Mouse (Mus musculus) thymus, postnatal 25 days (tissue): ENCODE measurements around the gene Mab21l2.

Experiments used
- DNase-seq: peaks from one replicate; pipeline ENCODE4 v3.0.0; 2022

Mab21l2 gene

GRCm38 (mm10) chr3:86548091-86549015, at the start of gene Mab21l2:
Gene Mab21l2 (minus strand): TSS chr3:86548629.
- peak; percentile 19 for DNase-seq

GRCm38 (mm10) chr3:86575312-86575711, 26.9 kb upstream of the Mab21l2 start:
- DNase-seq, result no peak

GRCm38 (mm10) chr3:86572519-86573244, 24.3 kb upstream of the Mab21l2 start:
- DNase-seq, result no peak

- no peak for DNase-seq
Measured at GRCm38 (mm10) chr3:86571518-86571917, 23.1 kb upstream of the Mab21l2 start.

GRCm38 (mm10) chr3:86567312-86567711, 18.9 kb upstream of the Mab21l2 start:
- DNase-seq, result no peak

GRCm38 (mm10) chr3:86561396-86561795, 13.0 kb upstream of the Mab21l2 start:
- no peak for DNase-seq

- no peak for DNase-seq
Measured at GRCm38 (mm10) chr3:86561023-86561344, 12.6 kb upstream of the Mab21l2 start.

- DNase-seq, result no peak
Measured at GRCm38 (mm10) chr3:86560281-86561022, 12.0 kb upstream of the Mab21l2 start.

- no peak for DNase-seq
Measured at GRCm38 (mm10) chr3:86559635-86560034, 11.2 kb upstream of the Mab21l2 start.

GRCm38 (mm10) chr3:86558976-86559375, 10.5 kb upstream of the Mab21l2 start:
- no peak for DNase-seq

GRCm38 (mm10) chr3:86552170-86552569, 3.7 kb upstream of the Mab21l2 start:
- no peak for DNase-seq

GRCm38 (mm10) chr3:86551011-86551728, 2.7 kb upstream of the Mab21l2 start:
- DNase-seq, result no peak

GRCm38 (mm10) chr3:86550301-86551010, 2.0 kb upstream of the Mab21l2 start:
- no peak for DNase-seq

- peak; percentile 31 for DNase-seq
Measured at GRCm38 (mm10) chr3:86547251-86547791, 1.1 kb downstream of the Mab21l2 start.

GRCm38 (mm10) chr3:86546471-86547250, 1.8 kb downstream of the Mab21l2 start:
- DNase-seq, result peak; percentile 53

GRCm38 (mm10) chr3:86545945-86546344, 2.5 kb downstream of the Mab21l2 start:
- DNase-seq, result peak; percentile 14

- no peak for DNase-seq
Measured at GRCm38 (mm10) chr3:86544785-86545184, 3.6 kb downstream of the Mab21l2 start.

GRCm38 (mm10) chr3:86541863-86542397, 6.5 kb downstream of the Mab21l2 start:
- DNase-seq, result no peak

GRCm38 (mm10) chr3:86541074-86541614, 7.3 kb downstream of the Mab21l2 start:
- no peak for DNase-seq

- DNase-seq, result no peak
Measured at GRCm38 (mm10) chr3:86539555-86540168, 8.8 kb downstream of the Mab21l2 start.
